Mouse (Mus musculus): ENCODE data around the gene Sap30l.
"Not testable (repeated sequence)": the region's sequence is repeated elsewhere in the genome, so short reads cannot be mapped to it uniquely, and the experiment has no call there.

The Sap30l gene

DNA sequence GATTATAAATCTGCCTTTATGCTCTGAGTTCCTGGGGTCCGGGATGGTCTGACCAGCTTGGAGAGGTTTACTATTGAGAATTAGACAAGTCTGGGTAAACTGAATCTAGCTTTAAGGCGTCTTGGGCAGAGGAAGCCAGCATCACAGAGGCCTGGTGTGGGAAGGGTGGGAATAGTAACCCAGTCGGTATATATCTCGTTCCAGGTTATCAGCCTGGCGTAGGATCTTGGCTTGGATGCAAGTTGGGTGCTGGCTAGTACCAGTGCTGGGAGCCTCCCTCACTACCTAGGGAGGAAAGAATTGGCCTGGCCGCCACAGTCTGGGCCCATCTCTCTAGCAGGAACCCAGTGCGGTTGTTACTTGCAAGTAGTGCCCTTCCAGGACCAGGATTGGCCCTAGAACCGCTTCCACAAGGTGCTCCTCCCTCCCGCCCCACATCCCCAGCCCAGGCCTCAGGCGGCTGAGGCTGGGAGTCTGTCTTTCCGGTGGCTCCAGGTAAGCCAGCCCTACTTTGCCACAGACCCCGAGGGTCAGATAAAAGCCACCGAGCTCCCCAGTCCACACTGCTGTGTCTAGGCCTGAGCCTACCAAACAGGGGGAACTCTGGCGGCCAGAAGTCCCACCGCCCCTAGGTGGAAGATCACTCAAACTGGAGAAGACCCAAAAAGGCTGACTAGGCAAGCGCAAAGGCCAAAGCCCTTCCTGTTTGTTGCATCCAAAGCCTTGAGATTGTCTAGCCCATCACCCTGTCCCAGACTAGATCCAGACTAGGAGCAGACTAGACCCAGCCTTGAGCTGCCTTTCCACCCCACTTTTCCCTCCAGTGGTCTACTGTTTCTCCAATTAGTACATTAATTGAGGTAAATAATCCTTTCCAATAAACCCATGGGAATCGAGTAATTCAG lies 28.7 kb downstream of the Sap30l start:
- ATAC-seq (ENCODE audit: insufficient number of reproducible peaks, low FRiP score, low TSS enrichment), result no peak

DNA sequence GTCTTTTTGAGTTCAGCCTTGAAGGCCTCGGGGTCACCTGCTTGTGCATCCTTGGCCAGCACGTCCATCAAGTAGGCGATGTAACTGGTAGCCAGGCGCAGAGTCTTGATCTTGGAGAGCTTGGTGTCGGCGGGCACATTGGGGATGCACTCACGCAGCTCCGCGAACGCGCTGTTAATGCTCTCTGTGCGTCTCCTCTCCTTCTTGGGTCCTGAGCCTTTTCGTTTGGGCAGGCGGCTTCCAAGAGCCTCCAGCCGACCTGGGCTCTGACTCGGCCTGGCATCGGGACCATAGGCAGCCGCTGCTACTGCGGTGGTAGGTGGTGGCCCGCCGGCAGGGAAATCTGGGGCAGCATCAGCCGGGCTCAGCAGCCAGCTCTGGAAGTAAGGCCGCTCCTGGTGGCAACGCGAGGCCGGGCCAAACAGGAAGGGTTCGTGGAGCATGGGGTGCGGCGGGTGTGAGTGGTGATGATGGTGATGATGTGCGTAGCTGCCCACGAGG lies 29.9 kb downstream of the Sap30l start:
- no peak for ATAC-seq (ENCODE audit: insufficient number of reproducible peaks, low FRiP score, low TSS enrichment)

DNA sequence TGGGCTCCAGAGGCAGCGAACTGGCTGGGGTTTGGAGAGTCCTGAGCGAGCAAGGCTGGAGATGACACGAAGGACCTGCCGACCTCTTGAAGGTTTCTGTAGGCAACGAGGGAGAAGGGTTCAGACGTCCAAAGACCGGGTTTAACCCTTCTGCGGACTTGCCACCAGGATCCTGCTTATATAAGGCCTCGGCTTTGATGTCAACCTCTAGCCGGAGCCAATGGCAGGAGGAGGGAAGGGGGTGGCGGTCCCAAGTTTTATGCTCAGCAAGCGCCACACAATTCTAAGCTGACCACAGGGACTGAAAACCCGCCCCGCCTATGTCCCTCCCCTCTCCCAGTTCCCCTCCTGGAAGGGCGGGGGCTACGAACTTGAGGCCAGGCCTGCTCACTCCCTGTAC lies 30.4 kb downstream of the Sap30l start:
- ATAC-seq (ENCODE audit: insufficient number of reproducible peaks, low FRiP score, low TSS enrichment), result no peak

DNA sequence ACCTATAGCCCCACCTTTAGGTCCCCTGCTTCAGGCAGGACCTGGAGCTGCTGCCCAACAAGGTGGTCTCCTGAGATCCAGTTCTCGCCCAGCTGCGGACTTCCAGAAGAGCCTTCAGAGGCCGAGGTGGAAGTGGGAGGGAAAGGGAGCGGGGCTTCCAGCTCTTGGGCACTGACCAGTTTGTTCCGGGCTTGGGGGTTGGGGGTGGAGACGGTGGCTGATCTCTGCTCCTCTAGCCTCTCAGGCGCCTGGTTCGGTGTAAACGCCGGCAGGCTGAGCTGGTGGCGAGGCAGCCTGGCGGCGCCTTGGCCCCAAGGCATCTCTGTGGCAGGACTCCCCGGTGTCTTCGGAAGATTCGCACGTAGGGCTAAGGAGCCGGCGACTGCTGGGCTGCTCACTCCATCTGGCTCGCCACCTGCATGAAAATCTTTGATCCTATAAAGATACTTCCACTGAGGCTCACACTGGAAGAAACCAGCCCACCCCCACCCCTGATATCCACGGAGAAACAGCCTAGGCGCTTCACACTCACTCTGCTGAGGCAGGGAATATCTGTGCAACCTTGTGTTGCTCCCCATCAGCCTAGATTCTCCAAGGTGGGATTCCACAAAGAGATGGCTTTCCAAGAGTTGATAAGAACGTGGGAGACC lies 31.2 kb downstream of the Sap30l start, which contains the start of gene Hand1:
Gene Hand1, minus strand, starts transcription at position 267 of the 650 bp plus-strand sequence.
- no peak for ATAC-seq (ENCODE audit: insufficient number of reproducible peaks, low FRiP score, low TSS enrichment)

DNA sequence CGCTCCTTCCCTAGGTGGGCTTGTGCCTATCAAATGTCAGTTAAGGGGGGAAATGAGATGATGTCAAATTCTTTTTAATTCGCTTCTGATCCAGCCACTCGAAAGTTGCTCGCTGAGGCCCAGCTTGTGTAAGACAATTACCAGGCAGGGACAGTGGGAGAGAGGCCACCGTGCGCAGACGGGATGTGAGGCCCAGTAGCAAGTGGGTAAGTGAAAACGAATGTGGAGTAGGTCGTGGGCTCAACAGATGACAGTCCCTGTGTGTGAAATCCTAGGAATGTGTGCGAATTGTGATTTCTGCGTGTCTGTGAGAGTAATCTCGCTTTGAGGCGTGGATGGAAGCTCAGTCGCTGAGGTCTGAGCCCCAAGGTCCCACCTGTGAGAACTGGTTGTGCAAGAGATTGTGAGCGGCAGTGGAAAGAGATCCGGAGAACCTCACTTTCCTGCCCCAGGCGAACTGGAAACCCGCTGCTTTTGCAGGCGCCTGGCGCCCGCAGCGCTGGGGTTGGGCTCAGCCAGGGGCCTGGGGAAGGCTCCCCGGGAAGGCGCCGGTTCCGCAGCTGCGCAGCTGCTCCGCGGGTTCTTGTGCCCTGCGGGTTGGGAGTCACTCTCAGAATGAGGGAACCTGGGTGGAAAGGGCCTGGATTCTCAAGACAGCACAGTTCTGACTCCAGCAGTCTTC lies 32.0 kb downstream of the Sap30l start:
- no peak for ATAC-seq (ENCODE audit: insufficient number of reproducible peaks, low FRiP score, low TSS enrichment)

DNA sequence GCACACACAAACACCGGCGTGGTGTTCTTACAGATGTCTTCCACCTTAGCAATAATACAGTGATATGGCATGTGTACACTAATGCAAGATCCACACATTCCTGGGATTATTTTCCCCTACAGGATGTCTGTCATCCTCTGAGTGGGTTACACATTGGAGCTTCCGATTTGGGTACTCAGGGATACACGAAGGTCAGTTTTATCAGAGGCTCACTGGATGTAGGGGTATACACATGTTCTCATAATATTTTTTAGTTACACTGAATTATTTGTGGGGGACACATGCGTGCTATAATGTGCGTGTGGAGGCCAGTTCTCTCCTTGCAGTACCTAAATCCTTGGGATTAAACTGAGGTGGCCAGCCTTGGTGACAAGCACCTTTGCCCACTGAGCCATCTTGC lies 32.6 kb downstream of the Sap30l start:
- no peak for ATAC-seq (ENCODE audit: insufficient number of reproducible peaks, low FRiP score, low TSS enrichment)

DNA sequence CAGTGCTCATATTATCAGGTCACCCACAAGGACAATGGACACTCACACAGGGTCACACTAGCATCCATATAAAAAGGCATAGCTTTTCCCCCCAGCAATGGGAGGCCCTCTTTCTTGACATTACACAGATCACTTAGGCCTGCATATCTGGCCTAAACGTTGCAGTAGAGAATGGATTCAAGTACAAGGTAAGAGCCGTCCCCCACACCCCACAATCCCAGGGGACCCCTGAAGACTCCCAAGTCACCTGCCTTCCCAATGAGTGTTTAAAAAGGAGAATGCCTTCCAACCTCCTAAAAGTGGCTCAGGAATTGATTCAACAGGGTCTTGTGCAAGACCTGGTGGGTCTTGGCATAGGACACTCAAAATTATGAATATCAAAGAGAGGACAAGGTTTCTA lies 33.9 kb downstream of the Sap30l start:
- no peak for ATAC-seq (ENCODE audit: insufficient number of reproducible peaks, low FRiP score, low TSS enrichment)

DNA sequence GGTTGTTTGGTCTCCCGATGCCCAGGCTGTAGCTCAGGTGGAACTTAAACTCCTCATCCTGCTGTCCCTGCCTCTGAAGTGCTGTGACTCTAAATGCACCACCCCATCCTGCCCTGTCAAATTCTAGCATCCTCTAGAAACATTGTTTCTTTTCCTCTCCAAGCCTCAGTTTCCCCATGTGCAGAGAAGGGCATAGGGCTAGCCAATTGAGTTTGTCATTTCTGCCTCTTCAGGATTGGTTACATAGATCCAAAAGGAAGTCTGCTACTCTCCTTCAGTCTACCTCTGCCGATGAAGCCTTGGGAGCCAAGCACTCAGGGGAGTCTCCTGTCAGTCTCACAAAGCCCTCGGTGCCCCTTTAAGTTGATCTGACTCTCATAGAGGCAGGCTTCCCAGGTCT lies 34.5 kb downstream of the Sap30l start:
- no peak for ATAC-seq (ENCODE audit: insufficient number of reproducible peaks, low FRiP score, low TSS enrichment)

DNA sequence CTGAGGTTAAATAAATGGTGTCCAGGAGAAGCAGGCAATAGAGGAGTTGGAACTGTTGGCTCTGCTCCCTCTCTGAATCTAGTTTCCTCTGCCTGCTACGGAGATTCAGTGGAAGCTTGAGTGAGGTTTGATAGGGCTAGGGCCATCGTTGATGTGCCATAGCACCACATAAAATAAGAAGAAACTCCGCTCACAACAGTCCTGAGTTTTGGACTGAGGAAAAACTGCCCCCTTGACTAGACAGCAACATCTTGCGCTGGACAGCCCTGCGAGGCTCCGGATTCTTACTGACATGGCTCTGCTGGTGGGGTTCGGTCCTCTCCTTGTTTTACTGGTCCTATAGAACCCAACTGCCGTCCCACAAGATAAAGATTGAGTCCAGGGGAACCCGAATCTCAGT lies 35.0 kb downstream of the Sap30l start:
- no peak for ATAC-seq (ENCODE audit: insufficient number of reproducible peaks, low FRiP score, low TSS enrichment)

DNA sequence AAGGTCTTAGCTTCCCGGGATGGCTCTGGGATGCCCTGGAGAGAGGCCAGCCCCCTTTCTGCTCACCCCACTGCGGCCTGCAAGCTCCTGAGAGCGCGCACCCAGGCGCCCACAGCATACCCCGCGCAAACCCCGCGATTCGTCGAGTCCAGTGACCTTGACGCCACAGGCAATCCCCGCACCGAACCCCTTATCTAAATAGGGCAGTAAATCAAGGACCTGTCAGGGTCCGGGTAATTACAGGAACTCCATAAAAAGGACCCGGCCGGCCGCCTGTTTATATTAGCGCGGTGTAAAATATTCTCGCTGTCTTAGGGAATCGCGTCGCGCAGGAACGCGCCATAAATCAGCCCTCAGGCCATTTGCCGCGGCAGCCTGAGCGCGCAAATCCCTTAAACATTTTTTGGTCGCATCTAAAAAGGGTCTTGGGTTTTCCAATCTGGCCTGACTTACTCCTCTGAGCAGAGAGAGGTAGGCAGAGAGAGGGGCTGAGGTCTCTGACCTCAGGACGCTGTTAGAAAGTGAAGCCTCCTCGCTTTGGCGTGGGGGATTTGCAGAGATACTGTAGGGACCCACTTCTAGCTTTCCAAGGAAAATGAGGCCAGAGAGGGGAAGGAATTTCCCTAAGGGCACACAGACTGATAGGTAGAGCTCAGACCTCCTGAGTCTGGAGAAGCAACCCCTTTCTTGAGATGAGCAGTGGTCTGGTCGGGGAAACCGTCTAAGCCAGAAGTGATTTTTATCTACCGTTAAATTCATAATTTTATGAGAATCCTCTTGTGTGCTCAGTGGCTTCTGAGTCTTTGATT lies 35.6 kb downstream of the Sap30l start:
- ATAC-seq (ENCODE audit: insufficient number of reproducible peaks, low FRiP score, low TSS enrichment), result no peak

DNA sequence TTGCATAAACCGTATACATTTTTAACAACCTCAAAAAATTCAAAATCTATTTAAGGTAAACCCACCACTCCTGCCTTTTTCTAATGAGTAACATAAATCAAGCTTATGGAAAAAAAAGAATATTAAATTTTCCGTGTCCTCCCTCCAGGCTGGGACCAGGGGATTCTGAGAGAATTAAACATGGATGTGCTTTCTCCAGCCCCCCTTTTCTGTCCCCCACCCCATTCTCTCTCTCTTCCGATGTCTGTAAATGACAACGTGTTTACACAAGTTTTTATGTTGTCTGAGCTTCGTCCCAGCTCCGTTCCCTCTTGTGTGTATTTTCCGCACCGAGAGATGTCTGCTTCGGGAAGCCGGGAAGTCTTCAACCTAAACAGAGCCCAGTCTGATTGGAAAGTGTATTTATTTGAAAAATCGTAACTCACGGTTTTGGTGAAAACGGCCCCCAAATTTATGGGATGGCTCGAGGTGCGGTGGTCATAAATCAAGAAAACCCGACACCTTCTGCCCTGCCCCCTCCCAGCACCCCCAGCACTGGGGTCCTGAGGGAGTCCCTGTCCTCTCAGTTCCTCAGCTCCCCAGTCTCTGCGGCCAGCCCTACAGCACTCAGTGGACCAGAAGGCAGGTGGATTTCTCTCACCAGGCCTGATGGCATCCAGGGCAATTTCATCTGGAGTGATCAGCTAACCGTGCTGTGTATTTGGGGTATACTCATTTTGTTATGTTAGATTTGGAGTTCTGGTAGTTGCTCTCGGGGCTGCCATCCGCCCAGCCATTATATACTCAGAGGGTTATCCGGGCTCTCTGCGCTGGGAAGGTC lies 36.6 kb downstream of the Sap30l start:
- no peak for ATAC-seq (ENCODE audit: insufficient number of reproducible peaks, low FRiP score, low TSS enrichment)

DNA sequence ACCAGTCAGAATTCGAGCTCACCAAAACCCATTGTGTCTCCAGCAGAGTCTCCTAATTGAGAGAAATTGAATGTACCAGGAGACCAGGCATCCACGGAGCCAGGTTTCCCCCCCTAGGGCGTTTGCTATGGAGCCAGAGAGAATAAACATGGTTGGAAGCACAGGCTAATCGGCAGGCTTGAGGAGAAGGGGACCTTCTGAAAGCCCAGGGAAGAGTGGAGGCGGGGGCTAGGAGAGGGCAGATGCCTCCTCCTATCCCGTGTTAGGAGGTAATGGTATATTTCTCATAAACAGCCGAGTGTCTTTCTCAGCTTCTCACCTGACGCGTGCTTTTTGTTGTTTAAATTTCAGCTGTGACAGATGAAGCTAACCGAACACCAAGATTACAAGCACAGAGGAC lies 39.5 kb downstream of the Sap30l start:
- no peak for ATAC-seq (ENCODE audit: insufficient number of reproducible peaks, low FRiP score, low TSS enrichment)

DNA sequence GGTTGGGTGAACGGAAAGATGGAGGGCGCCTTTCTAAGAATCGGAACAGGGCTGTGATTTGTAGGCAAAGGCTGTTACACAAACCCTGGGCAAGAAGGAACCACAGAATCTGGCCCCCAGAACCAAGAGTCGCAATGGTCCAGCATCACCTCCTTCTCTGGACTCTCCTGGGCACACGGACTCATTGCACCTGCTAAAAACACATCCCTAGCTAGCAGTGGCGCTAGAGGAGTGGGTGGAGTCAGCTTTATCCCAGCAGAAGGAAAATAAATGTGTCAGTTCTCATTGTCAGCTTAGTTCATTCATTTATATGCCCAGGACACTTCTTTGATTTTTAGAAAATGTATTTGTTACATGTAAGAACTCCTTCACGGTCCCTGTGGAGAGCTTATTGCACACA lies 40.0 kb downstream of the Sap30l start:
- ATAC-seq (ENCODE audit: insufficient number of reproducible peaks, low FRiP score, low TSS enrichment), result no peak

DNA sequence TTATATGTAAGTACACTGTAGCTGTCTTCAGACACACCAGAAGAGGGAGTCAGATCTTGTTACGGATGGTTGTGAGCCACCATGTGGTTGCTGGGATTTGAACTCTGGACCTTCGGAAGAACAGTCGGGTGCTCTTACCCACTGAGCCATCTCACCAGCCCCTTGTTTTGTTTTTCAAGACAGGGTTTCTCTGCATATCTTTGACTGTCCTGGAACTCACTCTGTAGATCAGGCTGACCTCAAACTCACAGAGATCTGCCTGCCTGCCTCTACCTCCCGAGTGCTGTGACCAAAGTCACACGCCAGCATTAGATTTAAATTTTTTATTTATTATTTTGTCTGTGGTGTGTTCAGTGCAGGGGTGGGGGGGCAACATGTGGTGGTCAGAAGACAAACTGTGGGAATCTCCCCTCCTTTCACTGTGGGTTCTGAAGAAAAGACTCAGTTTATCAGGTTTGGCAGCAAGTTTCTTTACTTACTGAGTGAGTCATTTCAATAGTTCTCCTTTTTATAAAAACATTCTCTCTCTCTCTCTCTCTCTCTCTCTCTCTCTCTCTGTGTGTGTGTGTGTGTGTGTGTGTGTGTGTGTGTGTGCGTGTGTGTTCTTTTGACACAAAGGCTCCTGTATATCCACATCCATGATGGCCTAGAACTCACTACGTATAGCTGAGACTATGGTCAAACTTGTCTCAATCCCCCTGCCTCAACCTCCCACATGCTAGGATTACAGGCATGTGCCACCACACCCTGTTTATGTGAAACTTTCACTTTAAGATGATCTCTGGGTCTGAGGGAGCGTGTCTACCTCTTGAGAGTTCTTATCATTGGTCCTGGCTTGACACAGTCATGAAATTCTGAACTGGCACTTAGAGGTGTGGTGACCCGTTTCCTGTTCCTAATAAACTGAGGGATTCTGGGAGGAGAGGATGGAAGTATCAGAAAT lies 45.3 kb downstream of the Sap30l start:
- not testable (repeated sequence) for ATAC-seq (ENCODE audit: insufficient number of reproducible peaks, low FRiP score, low TSS enrichment)

DNA sequence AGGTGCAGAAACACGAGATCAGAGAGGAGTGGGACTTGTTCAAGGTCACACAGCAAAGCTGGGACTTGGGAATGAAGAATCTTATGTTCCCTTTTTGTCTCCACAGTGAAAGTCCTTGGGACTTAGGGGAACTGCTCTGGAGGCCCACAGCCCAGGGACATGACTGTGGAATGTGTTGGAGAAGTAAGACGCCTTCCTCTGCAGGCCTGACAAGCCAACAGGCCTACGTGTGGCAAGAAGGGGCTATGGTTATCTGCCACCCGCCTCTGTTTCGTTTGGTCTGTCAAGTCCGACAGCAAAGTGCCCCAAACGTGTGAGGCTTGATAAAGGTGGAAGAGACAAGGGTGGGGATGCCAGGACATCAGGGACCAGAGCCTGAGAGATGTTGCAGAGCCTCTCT lies 46.0 kb downstream of the Sap30l start:
- no peak for ATAC-seq (ENCODE audit: insufficient number of reproducible peaks, low FRiP score, low TSS enrichment)

DNA sequence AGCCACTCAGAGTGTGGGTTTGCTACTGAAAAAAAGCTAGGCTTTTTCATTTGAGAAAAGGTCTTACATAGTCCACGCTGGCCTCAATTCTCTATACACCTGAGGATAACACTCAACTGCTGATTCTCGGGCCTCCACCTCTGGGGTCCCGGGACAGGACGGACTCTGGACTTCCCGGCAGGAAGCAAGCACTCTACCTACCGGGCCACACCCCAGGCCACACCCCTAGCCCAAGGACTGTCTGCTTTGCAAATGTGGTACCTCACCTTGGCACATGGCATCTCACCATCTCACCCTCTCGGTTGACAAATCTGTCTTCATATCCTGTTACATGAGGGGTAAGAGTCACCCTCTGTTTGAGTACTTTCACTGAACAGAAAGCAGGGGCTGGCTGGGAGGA lies 48.9 kb downstream of the Sap30l start:
- no peak for ATAC-seq (ENCODE audit: insufficient number of reproducible peaks, low FRiP score, low TSS enrichment)

DNA sequence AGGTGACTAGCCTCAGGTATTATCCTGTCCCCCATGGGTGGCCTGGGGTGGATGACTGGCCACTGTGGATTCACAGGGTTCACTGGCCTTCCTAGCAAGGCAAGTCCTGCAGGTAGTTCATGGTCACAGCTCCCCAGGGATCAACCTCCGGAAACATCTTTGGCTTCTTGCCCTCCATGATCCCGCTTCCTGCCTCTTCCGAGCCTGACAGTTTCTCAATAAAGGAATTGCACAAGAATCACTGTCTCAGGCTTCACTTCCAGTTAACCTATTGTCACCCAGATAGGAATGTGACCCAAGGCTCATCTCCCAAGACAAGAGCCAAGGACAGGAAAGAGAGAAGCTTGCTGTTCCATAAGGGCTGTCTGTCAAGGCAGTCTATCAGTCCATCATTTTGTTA lies 49.5 kb downstream of the Sap30l start:
- no peak for ATAC-seq (ENCODE audit: insufficient number of reproducible peaks, low FRiP score, low TSS enrichment)

DNA sequence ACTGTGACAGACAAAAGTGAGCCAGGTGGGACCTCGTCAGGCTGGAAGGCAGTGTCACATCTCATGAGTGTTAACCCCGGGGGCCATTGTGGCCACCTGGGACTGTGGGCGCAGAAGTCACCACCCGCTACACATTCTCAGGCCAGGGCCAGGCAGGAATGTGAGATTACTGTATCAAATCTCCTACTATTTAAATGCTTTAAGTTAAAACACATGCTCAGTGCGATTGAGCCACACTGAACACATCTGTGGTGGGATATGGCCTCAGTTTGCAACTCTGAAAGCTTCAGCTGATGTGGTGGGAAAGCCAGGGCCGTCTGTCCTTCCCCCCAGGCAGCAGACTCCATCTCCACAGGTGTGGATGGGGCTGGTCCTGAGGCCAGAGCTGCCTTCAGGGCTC lies 52.1 kb downstream of the Sap30l start:
- ATAC-seq (ENCODE audit: insufficient number of reproducible peaks, low FRiP score, low TSS enrichment), result no peak
